Mouse (Mus musculus) neural tube, embryonic 11.5 days (tissue): ENCODE results near the gene Selp. TPM values are rescaled to one million over a fixed set of nuclear protein-coding genes. Genes with fewer than 3 reads are reported as not detected.
A peak's percentile ranks its signal among the peaks of the same experiment; 100 is the strongest.

ENCODE experiments used
- ATAC-seq: fragments of 200-750 bp; cut with Nextera tagmentation; 2 replicates; pipeline ENCODE4 v1.8.0; 2017; ENCODE audit warnings: moderate number of reproducible peaks, mild to moderate bottlenecking, moderate TSS enrichment, moderate library complexity; ENCODE audit not compliant: insufficient read depth, low FRiP score, low TSS enrichment
- DNase-seq: peaks from one replicate; pipeline ENCODE4 v3.0.0-alpha.2; 2015; ENCODE audit warnings: low spot score
- H3K27ac ChIP-seq: fragments of 300-500 bp; sonication (generic); 2 replicates; pipeline ENCODE4 v1.5.1; 2014; ENCODE audit warnings: low read depth, mild to moderate bottlenecking, low read length
- H3K27me3 ChIP-seq: fragments of 300-500 bp; sonication (generic); 2 replicates; pipeline ENCODE4 v1.6.1; 2014; ENCODE audit warnings: mild to moderate bottlenecking, low read length, mixed read lengths; ENCODE audit not compliant: control insufficient read depth, insufficient read depth
- H3K36me3 ChIP-seq: fragments of 300-500 bp; sonication (generic); 2 replicates; pipeline ENCODE4 v1.6.1; 2014; ENCODE audit warnings: mild to moderate bottlenecking, low read length, moderate library complexity, mixed read lengths; ENCODE audit not compliant: control insufficient read depth, insufficient read depth
- H3K4me1 ChIP-seq: fragments of 300-500 bp; sonication (generic); 2 replicates; pipeline ENCODE4 v1.6.1; 2014; ENCODE audit warnings: low read length, mixed read lengths; ENCODE audit not compliant: control insufficient read depth, insufficient read depth
- H3K4me2 ChIP-seq: fragments of 300-500 bp; sonication (generic); 2 replicates; pipeline ENCODE4 v1.6.1; 2014; ENCODE audit warnings: low read depth, mild to moderate bottlenecking, moderate library complexity
- H3K4me3 ChIP-seq: fragments of 300-500 bp; sonication (generic); 2 replicates; pipeline ENCODE4 v1.5.1; 2014; ENCODE audit warnings: low read depth, low read length
- H3K9ac ChIP-seq: fragments of 300-500 bp; sonication (generic); 2 replicates; pipeline ENCODE4 v1.6.1; 2014; ENCODE audit warnings: mild to moderate bottlenecking, low read length
- H3K9me3 ChIP-seq: fragments of 300-500 bp; sonication (generic); 2 replicates; pipeline ENCODE4 v1.6.1; 2016; ENCODE audit warnings: low read length; ENCODE audit not compliant: control insufficient read depth
- WGBS: fragments of 180-500 bp; shearing (Covaris S2); extraction: QIAGEN DNeasy Blood & Tissue Kit; methylation state at CpG from one replicate; pipeline ENCODE4 v1.1.7; 2014; 5-methylcytosine and 5-hydroxymethylcytosine counted together
- polyA plus RNA-seq: library from polyadenylated mRNA; unstranded; fragments of >200 nt; fragmentation: Nextera tagmentation; extraction: Ambion mirVana; gene quantifications from 2 replicates; pipeline ENCODE4 v1.2.1, GENCODE M21; 2014

The Selp gene
- polyA plus RNA-seq, 1 experiment from 2014 or later: not detected

GRCm38 (mm10) chr1:164176856-164177255, 61.8 kb downstream of the Selp start:
- H3K27me3 ChIP-seq: no peaks in the 10 kb centered on the region
- no peak overlapping the region for H3K27ac ChIP-seq
- H3K36me3 ChIP-seq: no peaks in the 10 kb centered on the region
- ATAC-seq: no peak
- no peak overlapping the region for H3K9ac ChIP-seq
- no peak overlapping the region for H3K4me2 ChIP-seq
- H3K4me3 ChIP-seq: no peak overlapping the region
- H3K9me3 ChIP-seq: no peaks in the 10 kb centered on the region
- no peaks in the 10 kb centered on the region for H3K4me1 ChIP-seq
- DNase-seq: no peak

- no peak for DNase-seq
- no peaks in the 10 kb centered on the region for H3K27me3 ChIP-seq
- no peaks in the 10 kb centered on the region for H3K4me1 ChIP-seq
- no peak overlapping the region for H3K9ac ChIP-seq
- H3K36me3 ChIP-seq: no peaks in the 10 kb centered on the region
- ATAC-seq: no peak
- WGBS: 84% methylated on average over 6 of the region's 6 CpGs
- no peak overlapping the region for H3K4me3 ChIP-seq
- H3K27ac ChIP-seq: no peak overlapping the region
- H3K9me3 ChIP-seq: no peaks in the 10 kb centered on the region
- H3K4me2 ChIP-seq: no peak overlapping the region
These were observed 63.4 kb downstream of the Selp start for GRCm38 (mm10) chr1:164178429-164178828.

GRCm38 (mm10) chr1:164184142-164184870, 69.2 kb downstream of the Selp start:
- Histone ChIP-seq H3K27ac (no peak overlapping the region), H3K4me3 (no peak overlapping the region), H3K4me1 (no peaks in the 10 kb centered on the region), H3K4me2 (peak overlapping the region; percentile 9; the same call in 1 of the 2 replicates), H3K36me3 (no peaks in the 10 kb centered on the region), H3K9ac (no peak overlapping the region), H3K9me3 (no peaks in the 10 kb centered on the region), H3K27me3 (no peaks in the 10 kb centered on the region)
- DNase-seq (peak; percentile 39), ATAC-seq (peak; percentile 81)
- WGBS: 46% methylated on average over 16 of the region's 16 CpGs

- no peak overlapping the region for H3K9ac ChIP-seq
- no peaks in the 10 kb centered on the region for H3K27me3 ChIP-seq
- no peaks in the 10 kb centered on the region for H3K9me3 ChIP-seq
- WGBS: 51% methylated on average over 8 of the region's 8 CpGs
- ATAC-seq (peak; percentile 33; the same call in 1 of the 2 replicates), DNase-seq (peak; percentile 11)
- H3K36me3 ChIP-seq: no peaks in the 10 kb centered on the region
- no peak overlapping the region for H3K27ac ChIP-seq
- H3K4me2 ChIP-seq: no peak overlapping the region
- no peak overlapping the region for H3K4me3 ChIP-seq
- H3K4me1 ChIP-seq: no peaks in the 10 kb centered on the region
These were observed 69.8 kb downstream of the Selp start for GRCm38 (mm10) chr1:164184871-164185223.

- Histone ChIP-seq H3K9ac (no peak overlapping the region), H3K27me3 (no peaks in the 10 kb centered on the region), H3K4me1 (no peaks in the 10 kb centered on the region), H3K9me3 (no peaks in the 10 kb centered on the region), H3K4me3 (no peak overlapping the region), H3K4me2 (no peak overlapping the region), H3K27ac (no peak overlapping the region), H3K36me3 (no peaks in the 10 kb centered on the region)
- DNase-seq (no peak), ATAC-seq (no peak)
- WGBS: 74% methylated on average over 4 of the region's 4 CpGs
These were observed 70.3 kb downstream of the Selp start for GRCm38 (mm10) chr1:164185316-164185715.

- Histone ChIP-seq H3K4me2 (no peak overlapping the region), H3K36me3 (no peaks in the 10 kb centered on the region), H3K9ac (no peak overlapping the region), H3K4me3 (no peak overlapping the region), H3K27me3 (no peaks in the 10 kb centered on the region), H3K9me3 (no peaks in the 10 kb centered on the region), H3K4me1 (no peaks in the 10 kb centered on the region), H3K27ac (no peak overlapping the region)
- no peak for ATAC-seq
- 88% methylated on average over 1 of the region's 1 CpGs for WGBS
- DNase-seq: no peak
These were observed 72.0 kb downstream of the Selp start for GRCm38 (mm10) chr1:164187002-164187560.

GRCm38 (mm10) chr1:164199551-164199950, 84.5 kb downstream of the Selp start:
- DNase-seq (no peak), ATAC-seq (no peak)
- Histone ChIP-seq H3K4me1 (no peaks in the 10 kb centered on the region), H3K9me3 (no peaks in the 10 kb centered on the region), H3K4me2 (no peak overlapping the region), H3K27me3 (no peaks in the 10 kb centered on the region), H3K27ac (no peak overlapping the region), H3K36me3 (no peaks in the 10 kb centered on the region), H3K9ac (no peak overlapping the region), H3K4me3 (no peak overlapping the region)
- WGBS: 89% methylated on average over 4 of the region's 4 CpGs

Other genes starting within 250 kb of the Selp start
- 17.8 and 20.8 TPM in 2 replicates for gene Scyl3, start 186.2 kb upstream of the Selp start, polyA plus RNA-seq
- 31.5 and 32.1 TPM in 2 replicates for gene BC055324, start 120.5 kb upstream of the Selp start, polyA plus RNA-seq
- 8.9 and 10.1 TPM in 2 replicates for gene Mettl18, start 120.4 kb upstream of the Selp start, polyA plus RNA-seq
- gene Sele, start 67.0 kb upstream of the Selp start, polyA plus RNA-seq: 0.08 TPM in 1 of 2 replicates, not detected in the other
- not detected in 2 replicates for gene Sell, start 53.3 kb upstream of the Selp start, polyA plus RNA-seq
- 0.38 and 0.42 TPM in 2 replicates for gene F5, start 36.6 kb downstream of the Selp start, polyA plus RNA-seq
- gene Slc19a2, start 133.8 kb downstream of the Selp start, polyA plus RNA-seq: 10.5 and 11.0 TPM in 2 replicates
- 12.6 and 13.5 TPM in 2 replicates for gene Ccdc181, start 160.3 kb downstream of the Selp start, polyA plus RNA-seq
- 32.4 and 35.4 TPM in 2 replicates for gene Nme7, start 188.9 kb downstream of the Selp start, polyA plus RNA-seq
- 28.3 and 28.9 TPM in 2 replicates for gene Blzf1, start 192.2 kb downstream of the Selp start, polyA plus RNA-seq